Mouse (Mus musculus) lung, postnatal 0 days (tissue): Measurements from ENCODE around the gene Cabp2. TPM values are rescaled to one million over a fixed set of nuclear protein-coding genes. Genes with fewer than 3 reads are reported as not detected.
"Not testable (repeated sequence)": the region's sequence is repeated elsewhere in the genome, so short reads cannot be mapped to it uniquely, and the experiment has no call there.

ENCODE experiments used
- ATAC-seq: fragments of 200-750 bp; cut with Nextera tagmentation; 2 replicates; pipeline ENCODE4 v1.8.0; 2017; ENCODE audit warnings: moderate library complexity
- DNase-seq: peaks from one replicate; pipeline ENCODE4 v3.0.0-alpha.2; 2016; ENCODE audit warnings: low spot score
- H3K27ac ChIP-seq: fragments of 300-500 bp; sonication (generic); 2 replicates; pipeline ENCODE4 v1.5.1; 2014; ENCODE audit warnings: antibody characterized with exemption, mild to moderate bottlenecking, low read length, mixed read lengths
- H3K27me3 ChIP-seq: fragments of 300-500 bp; sonication (generic); replicated peaks from 2 replicates; pipeline ENCODE4 v1.6.1; 2014; ENCODE audit warnings: low read length, mixed read lengths; ENCODE audit not compliant: insufficient read depth
- H3K36me3 ChIP-seq: fragments of 300-500 bp; sonication (generic); 2 replicates; pipeline ENCODE4 v1.6.1; 2014; ENCODE audit warnings: low read length, mixed read lengths; ENCODE audit not compliant: insufficient read depth
- H3K4me1 ChIP-seq: fragments of 300-500 bp; sonication (generic); 2 replicates; pipeline ENCODE4 v1.6.1; 2014; ENCODE audit warnings: antibody characterized with exemption, low read depth, low read length, mixed read lengths; ENCODE audit not compliant: insufficient read depth
- H3K4me2 ChIP-seq: fragments of 300-500 bp; sonication (generic); replicated peaks from 2 replicates; pipeline ENCODE4 v1.6.1; 2014; ENCODE audit warnings: low read depth, mild to moderate bottlenecking, low read length, moderate library complexity, mixed read lengths
- H3K4me3 ChIP-seq: fragments of 300-500 bp; sonication (generic); 2 replicates; pipeline ENCODE4 v1.5.1; 2014; ENCODE audit warnings: low read depth, low read length
- H3K9ac ChIP-seq: fragments of 300-500 bp; sonication (generic); replicated peaks from 2 replicates; pipeline ENCODE4 v1.6.1; 2014; ENCODE audit warnings: low read depth, mild to moderate bottlenecking
- H3K9me3 ChIP-seq: fragments of 300-500 bp; sonication (generic); 2 replicates; pipeline ENCODE4 v1.6.1; 2016; ENCODE audit warnings: low read length, mixed read lengths
- CTCF ChIP-seq: IDR thresholded peaks from 2 replicates; pipeline ENCODE4 v1.5.1; 2016; ENCODE audit warnings: antibody characterized with exemption, mild to moderate bottlenecking
- EP300 ChIP-seq: IDR thresholded peaks from 2 replicates; pipeline ENCODE4 v1.6.1; 2016; ENCODE audit warnings: antibody characterized with exemption, mild to moderate bottlenecking, control low read depth
- WGBS: fragments of 180-500 bp; shearing (Covaris S2); extraction: QIAGEN DNeasy Blood & Tissue Kit; methylation state at CpG from one replicate; pipeline ENCODE4 v1.1.7; 2014; 5-methylcytosine and 5-hydroxymethylcytosine counted together
- polyA plus RNA-seq: library from polyadenylated mRNA; unstranded; fragments of >200 nt; fragmentation: Nextera tagmentation; extraction: Ambion mirVana; gene quantifications from 2 replicates; pipeline ENCODE4 v1.2.1, GENCODE M21; 2015

Cabp2 gene
- polyA plus RNA-seq, 1 experiment from 2014 or later: not detected

DNA sequence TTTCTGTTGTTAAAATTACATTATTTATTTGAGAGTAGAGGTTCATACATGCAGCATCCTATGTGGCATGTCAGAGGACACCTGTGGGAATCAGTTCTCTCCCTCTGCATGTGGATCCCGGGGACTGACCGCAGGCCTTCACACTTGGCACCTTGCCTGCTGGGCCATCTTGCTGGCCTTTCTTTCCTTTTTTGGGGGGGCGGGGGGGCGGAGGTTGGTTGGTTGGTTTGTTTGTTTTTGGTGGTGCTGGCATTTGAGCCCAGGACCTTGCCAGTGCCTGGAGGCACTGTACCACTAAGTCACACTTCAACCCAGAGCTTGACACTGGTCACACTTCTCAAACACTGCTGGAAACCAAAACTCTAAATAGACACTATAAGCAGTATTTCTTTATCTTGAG is 53.0 kb downstream of the Cabp2 start:
- ATAC-seq (no peak), DNase-seq (no peak)
- Histone ChIP-seq H3K27ac (no peak overlapping the region), H3K4me1 (no peaks in the 10 kb centered on the region), H3K4me2 (no peak overlapping the region), H3K9me3 (no peaks in the 10 kb centered on the region), H3K4me3 (no peak overlapping the region), H3K27me3 (no peaks in the 10 kb centered on the region), H3K36me3 (peaks cover 17% of the 10 kb centered on the region; the same call in 1 of the 2 replicates), H3K9ac (no peak overlapping the region)
- 78% methylated on average over 4 of the region's 4 CpGs for WGBS
- no peak for TF ChIP-seq EP300
- TF ChIP-seq CTCF: no peak

DNA sequence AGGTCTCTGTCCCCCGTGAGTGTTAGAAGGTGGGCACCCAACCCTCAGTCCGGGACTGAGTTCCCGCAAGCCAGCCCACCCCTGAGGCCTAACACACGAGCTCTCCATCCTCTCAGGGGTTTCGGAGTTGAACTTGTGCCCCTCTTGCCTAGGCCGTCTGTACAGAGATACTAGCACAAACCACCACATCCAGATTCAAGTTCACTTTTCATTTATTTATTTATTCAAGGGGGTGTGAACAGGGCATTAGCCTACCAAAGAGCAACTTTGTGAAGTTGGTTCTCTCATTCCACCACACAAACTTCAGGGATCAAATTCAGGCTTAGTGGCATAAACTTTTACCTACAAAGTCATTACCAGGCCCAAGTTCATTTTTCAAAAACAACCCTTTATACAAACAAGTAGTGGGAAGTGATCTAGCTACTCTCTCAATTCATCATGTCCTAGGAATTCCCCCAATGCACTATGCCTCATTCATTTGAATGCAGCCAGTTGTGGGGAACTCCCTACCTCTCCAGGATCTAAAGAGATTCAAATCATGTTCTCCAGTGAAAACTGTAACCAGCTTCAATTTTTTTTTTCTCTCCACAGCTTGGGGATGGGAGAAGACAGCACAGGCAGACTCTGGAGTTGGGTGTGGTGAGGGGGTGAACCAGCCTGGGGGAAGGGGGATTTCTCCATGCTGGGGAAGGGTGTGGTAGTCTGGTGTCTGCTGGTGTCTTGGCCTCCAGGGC is 54.0 kb downstream of the Cabp2 start:
- not testable (repeated sequence) for H3K27me3 ChIP-seq, H3K4me3 ChIP-seq, DNase-seq, H3K4me1 ChIP-seq, H3K9me3 ChIP-seq, H3K27ac ChIP-seq, H3K4me2 ChIP-seq, ATAC-seq, H3K9ac ChIP-seq
- peaks cover 14% of the 10 kb centered on the region; the same call in 1 of the 2 replicates for H3K36me3 ChIP-seq
- 77% methylated on average over 6 of the region's 6 CpGs for WGBS

DNA sequence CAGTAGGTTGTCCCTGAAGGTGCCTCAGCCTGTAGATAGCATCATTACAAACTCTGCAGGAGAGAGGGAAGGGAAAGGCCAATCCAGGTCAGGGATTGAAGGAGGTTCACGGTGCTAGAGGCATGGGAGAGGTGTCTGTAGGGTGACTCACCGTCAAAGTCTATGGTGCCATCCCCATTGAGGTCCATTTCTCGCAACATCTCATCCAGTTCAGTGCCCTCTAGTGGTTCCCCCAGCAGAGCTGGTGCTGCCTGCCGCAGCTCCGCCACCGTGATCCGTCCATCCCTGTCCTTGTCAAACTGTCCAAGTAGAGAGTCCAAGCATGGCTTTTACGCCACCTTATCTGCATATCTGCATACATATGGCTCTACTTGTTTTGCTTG is 54.6 kb downstream of the Cabp2 start:
- 20% methylated on average over 7 of the region's 8 CpGs for WGBS
- not testable (repeated sequence) for H3K9me3 ChIP-seq, DNase-seq, H3K27ac ChIP-seq, H3K9ac ChIP-seq, H3K4me3 ChIP-seq, H3K4me1 ChIP-seq, H3K27me3 ChIP-seq, H3K4me2 ChIP-seq
- peaks cover 14% of the 10 kb centered on the region; the same call in 1 of the 2 replicates for H3K36me3 ChIP-seq
- TF ChIP-seq CTCF: peak; percentile 61
- ATAC-seq: peak; percentile 54; the same call in 1 of the 2 replicates

DNA sequence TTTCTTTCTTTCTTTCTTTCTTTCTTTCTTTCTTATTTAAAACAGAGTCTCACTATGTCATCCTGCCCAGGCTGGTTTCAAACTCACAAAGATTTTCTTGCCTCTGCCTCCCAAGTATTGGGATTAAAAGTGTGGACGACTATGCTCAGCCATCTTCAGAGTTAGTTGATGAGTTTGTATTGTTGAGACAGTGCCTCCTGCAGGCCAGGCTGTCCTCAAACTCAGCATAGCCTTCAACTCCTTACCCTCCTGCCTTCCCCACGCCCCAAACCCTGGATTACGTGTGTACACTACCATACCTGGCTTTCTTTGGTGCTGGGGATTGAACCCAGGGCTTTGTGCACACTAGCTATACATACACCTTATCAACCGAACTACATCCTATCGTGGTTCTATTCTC is 55.1 kb downstream of the Cabp2 start:
- no peak overlapping the region for H3K4me2 ChIP-seq
- H3K27ac ChIP-seq: no peak overlapping the region
- no peak overlapping the region for H3K9ac ChIP-seq
- no peak for TF ChIP-seq EP300
- peak; percentile 37 for TF ChIP-seq CTCF
- no peaks in the 10 kb centered on the region for H3K4me1 ChIP-seq
- DNase-seq (no peak), ATAC-seq (no peak)
- 76% methylated on average over 5 of the region's 5 CpGs for WGBS
- H3K4me3 ChIP-seq: no peak overlapping the region
- no peaks in the 10 kb centered on the region for H3K27me3 ChIP-seq
- H3K36me3 ChIP-seq: peaks cover 9% of the 10 kb centered on the region; the same call in 1 of the 2 replicates
- no peaks in the 10 kb centered on the region for H3K9me3 ChIP-seq

Other genes with a start within 250 kb of the Cabp2 start
- 65.9 and 68.1 TPM in 2 replicates for gene Chka, start 229.8 kb upstream of the Cabp2 start, polyA plus RNA-seq
- gene Tcirg1, start 174.4 kb upstream of the Cabp2 start, polyA plus RNA-seq: 31.8 and 33.1 TPM in 2 replicates
- 203 and 225 TPM in 2 replicates for gene Ndufs8, start 168.8 kb upstream of the Cabp2 start, polyA plus RNA-seq
- 33.2 and 38.3 TPM in 2 replicates for gene Aldh3b1, start 151.8 kb upstream of the Cabp2 start, polyA plus RNA-seq
- 40.0 and 45.5 TPM in 2 replicates for gene Unc93b1, start 146.4 kb upstream of the Cabp2 start, polyA plus RNA-seq
- 0.04 and 0.06 TPM in 2 replicates for gene Aldh3b3, start 122.9 kb upstream of the Cabp2 start, polyA plus RNA-seq
- gene Aldh3b2, start 109.2 kb upstream of the Cabp2 start, polyA plus RNA-seq: 0.47 and 0.71 TPM in 2 replicates
- 14.9 and 15.7 TPM in 2 replicates for gene Acy3, start 95.0 kb upstream of the Cabp2 start, polyA plus RNA-seq
- not detected in 2 replicates for gene Tbx10, start 88.8 kb upstream of the Cabp2 start, polyA plus RNA-seq
- gene Nudt8, start 81.0 kb upstream of the Cabp2 start, polyA plus RNA-seq: 27.0 and 28.5 TPM in 2 replicates
- gene Gm49405, start 81.0 kb upstream of the Cabp2 start, polyA plus RNA-seq: 1.1 TPM in 2 replicates
- 1.9 and 2.0 TPM in 2 replicates for gene Doc2g, start 78.3 kb upstream of the Cabp2 start, polyA plus RNA-seq
- 130 and 152 TPM in 2 replicates for gene Ndufv1, start 68.8 kb upstream of the Cabp2 start, polyA plus RNA-seq
- 273 and 288 TPM in 2 replicates for gene Gstp1, start 43.6 kb upstream of the Cabp2 start, polyA plus RNA-seq
- 6.3 and 7.3 TPM in 2 replicates for gene Gstp2, start 35.6 kb upstream of the Cabp2 start, polyA plus RNA-seq
- 6.5 and 6.9 TPM in 2 replicates for gene Gstp3, start 22.0 kb upstream of the Cabp2 start, polyA plus RNA-seq
- gene Cdk2ap2, start 15.6 kb downstream of the Cabp2 start, polyA plus RNA-seq: 154 and 164 TPM in 2 replicates
- 17.0 and 18.9 TPM in 2 replicates for gene Pitpnm1, start 18.4 kb downstream of the Cabp2 start, polyA plus RNA-seq
- 78.5 and 82.1 TPM in 2 replicates for gene Aip, start 44.3 kb downstream of the Cabp2 start, polyA plus RNA-seq
- not detected in 2 replicates for gene Gpr152, start 58.2 kb downstream of the Cabp2 start, polyA plus RNA-seq
- gene Cabp4, start 62.5 kb downstream of the Cabp2 start, polyA plus RNA-seq: 0.08 and 0.10 TPM in 2 replicates
- 183 and 192 TPM in 2 replicates for gene Coro1b, start 67.0 kb downstream of the Cabp2 start, polyA plus RNA-seq
- 3.4 and 3.7 TPM in 2 replicates for gene Ptprcap, start 72.0 kb downstream of the Cabp2 start, polyA plus RNA-seq
- 28.4 and 35.1 TPM in 2 replicates for gene Rps6kb2, start 81.8 kb downstream of the Cabp2 start, polyA plus RNA-seq
- 1.8 and 2.6 TPM in 2 replicates for gene Carns1, start 93.9 kb downstream of the Cabp2 start, polyA plus RNA-seq
- gene Tbc1d10c, start 109.7 kb downstream of the Cabp2 start, polyA plus RNA-seq: 3.9 and 4.5 TPM in 2 replicates
- 619 and 631 TPM in 2 replicates for gene Ppp1ca, start 110.5 kb downstream of the Cabp2 start, polyA plus RNA-seq
- 14.1 and 14.3 TPM in 2 replicates for gene Rad9a, start 120.1 kb downstream of the Cabp2 start, polyA plus RNA-seq
- 7.6 and 8.0 TPM in 2 replicates for gene Clcf1, start 132.7 kb downstream of the Cabp2 start, polyA plus RNA-seq
- gene AC109138.7, start 132.8 kb downstream of the Cabp2 start, polyA plus RNA-seq: not detected in 2 replicates
- 58.6 and 63.6 TPM in 2 replicates for gene Pold4, start 150.3 kb downstream of the Cabp2 start, polyA plus RNA-seq
- 22.7 and 24.4 TPM in 2 replicates for gene Ssh3, start 187.6 kb downstream of the Cabp2 start, polyA plus RNA-seq
- 2.0 and 2.6 TPM in 2 replicates for gene Ankrd13d, start 201.6 kb downstream of the Cabp2 start, polyA plus RNA-seq
- gene Grk2, start 224.6 kb downstream of the Cabp2 start, polyA plus RNA-seq: 13.9 and 14.0 TPM in 2 replicates